Mouse (Mus musculus) heart, postnatal 0 days (tissue): Measurements from ENCODE around the gene Snx6. TPM values are rescaled to one million over a fixed set of nuclear protein-coding genes. Genes with fewer than 3 reads are reported as not detected.
"Not testable (repeated sequence)": the region's sequence is repeated elsewhere in the genome, so short reads cannot be mapped to it uniquely, and the experiment has no call there.

Experiments
- ATAC-seq: fragments of 200-750 bp; cut with Nextera tagmentation; 2 replicates; pipeline ENCODE4 v1.8.0; 2017; ENCODE audit warnings: low read depth, moderate number of reproducible peaks, moderate library complexity; ENCODE audit not compliant: insufficient read depth
- DNase-seq: peaks from one replicate; pipeline ENCODE4 v3.0.0-alpha.2; 2016; ENCODE audit warnings: low spot score
- H3K27ac ChIP-seq: fragments of 300-500 bp; sonication (generic); 2 replicates; pipeline ENCODE4 v1.5.1; 2014; ENCODE audit warnings: low read depth, mild to moderate bottlenecking
- H3K27me3 ChIP-seq: fragments of 300-500 bp; sonication (generic); 2 replicates; pipeline ENCODE4 v1.6.1; 2014; ENCODE audit warnings: low read length, mixed read lengths; ENCODE audit not compliant: control insufficient read depth, insufficient read depth
- H3K36me3 ChIP-seq: fragments of 300-500 bp; sonication (generic); replicated peaks from 2 replicates; pipeline ENCODE4 v1.6.1; 2014; ENCODE audit warnings: low read length, mixed read lengths; ENCODE audit not compliant: control insufficient read depth, insufficient read depth
- H3K4me1 ChIP-seq: fragments of 300-500 bp; sonication (generic); 2 replicates; pipeline ENCODE4 v1.6.1; 2014; ENCODE audit warnings: antibody characterized with exemption; ENCODE audit not compliant: control insufficient read depth, insufficient read depth
- H3K4me2 ChIP-seq: fragments of 300-500 bp; sonication (generic); 2 replicates; pipeline ENCODE4 v1.6.1; 2014; ENCODE audit warnings: low read depth, mild to moderate bottlenecking, low read length, moderate library complexity
- H3K4me3 ChIP-seq: fragments of 300-500 bp; sonication (generic); 2 replicates; pipeline ENCODE4 v1.5.1; 2014; ENCODE audit warnings: low read depth, low read length
- H3K9ac ChIP-seq: fragments of 300-500 bp; sonication (generic); replicated peaks from 2 replicates; pipeline ENCODE4 v1.6.1; 2014; ENCODE audit warnings: low read depth, low read length, mixed read lengths
- H3K9me3 ChIP-seq: fragments of 300-500 bp; sonication (generic); replicated peaks from 2 replicates; pipeline ENCODE4 v1.6.1; 2016; ENCODE audit warnings: low read length; ENCODE audit not compliant: control insufficient read depth
- WGBS: fragments of 180-500 bp; shearing (Covaris S2); extraction: QIAGEN DNeasy Blood & Tissue Kit; methylation state at CpG from one replicate; pipeline ENCODE4 v1.1.7; 2014; 5-methylcytosine and 5-hydroxymethylcytosine counted together
- polyA plus RNA-seq: library from polyadenylated mRNA; unstranded; fragments of >200 nt; fragmentation: Nextera tagmentation; extraction: Ambion mirVana; gene quantifications from 2 replicates; pipeline ENCODE4 v1.2.1, GENCODE M21; 2015
- total RNA-seq: library from RNA; depleted of rRNA; stranded (reverse); fragments of >200 nt; gene quantifications from 2 replicates; pipeline ENCODE4 v1.2.3, GENCODE M21; 2014; ENCODE audit warnings: low replicate concordance

Gene Snx6
- total and polyA plus RNA-seq, 2 experiments from 2014 or later = 59.1 to 100 TPM

DNA sequence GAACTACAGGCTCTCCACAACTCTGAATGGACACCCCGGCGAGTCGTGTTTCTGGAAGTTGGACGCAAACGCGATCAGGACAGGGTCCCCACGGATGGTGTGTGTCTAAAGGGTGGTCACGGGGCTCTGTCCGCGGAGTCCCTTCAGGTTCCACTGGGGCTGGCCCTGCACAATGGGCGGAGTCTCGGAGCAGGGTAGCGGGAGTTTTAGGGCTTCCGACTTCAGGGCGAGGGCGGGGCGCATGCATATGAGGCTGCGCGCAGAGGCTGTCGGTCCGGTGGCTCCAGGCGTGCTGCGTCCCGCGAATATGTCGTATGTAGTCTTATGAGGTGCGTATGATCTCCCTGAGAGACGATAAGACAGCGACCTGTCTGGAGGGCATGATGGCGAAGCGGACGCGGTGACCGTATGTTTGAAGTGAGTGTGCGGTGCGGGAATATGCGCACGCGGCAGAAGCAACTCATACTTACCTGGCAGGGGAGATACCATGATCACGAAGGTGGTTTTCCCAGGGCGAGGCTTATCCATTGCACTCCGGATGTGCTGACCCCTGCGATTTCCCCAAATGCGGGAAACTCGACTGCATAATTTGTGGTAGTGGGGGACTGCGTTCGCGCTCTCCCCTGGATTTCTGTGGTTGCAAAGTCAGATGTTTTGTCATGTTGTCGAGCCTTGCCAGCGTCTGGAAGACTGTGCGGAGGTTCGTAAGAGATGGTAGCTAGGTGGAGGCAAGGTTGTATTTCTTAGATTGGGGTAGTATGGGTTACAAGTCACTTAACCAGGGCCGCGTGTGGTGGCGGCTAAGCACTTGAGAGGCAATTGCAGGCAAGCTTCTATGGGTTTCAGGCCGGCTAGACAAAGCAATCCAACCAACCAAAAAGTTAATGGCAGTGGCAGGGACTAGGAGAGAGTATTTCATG lies 66.1 kb downstream of the Snx6 start:
- WGBS = no CpG with 5 or more reads among the region's 56 CpGs
- ATAC-seq = peak; percentile 94
- not testable (repeated sequence) for H3K9ac ChIP-seq, H3K9me3 ChIP-seq, H3K36me3 ChIP-seq, H3K27me3 ChIP-seq, H3K4me1 ChIP-seq, H3K4me2 ChIP-seq, H3K27ac ChIP-seq, H3K4me3 ChIP-seq, DNase-seq

DNA sequence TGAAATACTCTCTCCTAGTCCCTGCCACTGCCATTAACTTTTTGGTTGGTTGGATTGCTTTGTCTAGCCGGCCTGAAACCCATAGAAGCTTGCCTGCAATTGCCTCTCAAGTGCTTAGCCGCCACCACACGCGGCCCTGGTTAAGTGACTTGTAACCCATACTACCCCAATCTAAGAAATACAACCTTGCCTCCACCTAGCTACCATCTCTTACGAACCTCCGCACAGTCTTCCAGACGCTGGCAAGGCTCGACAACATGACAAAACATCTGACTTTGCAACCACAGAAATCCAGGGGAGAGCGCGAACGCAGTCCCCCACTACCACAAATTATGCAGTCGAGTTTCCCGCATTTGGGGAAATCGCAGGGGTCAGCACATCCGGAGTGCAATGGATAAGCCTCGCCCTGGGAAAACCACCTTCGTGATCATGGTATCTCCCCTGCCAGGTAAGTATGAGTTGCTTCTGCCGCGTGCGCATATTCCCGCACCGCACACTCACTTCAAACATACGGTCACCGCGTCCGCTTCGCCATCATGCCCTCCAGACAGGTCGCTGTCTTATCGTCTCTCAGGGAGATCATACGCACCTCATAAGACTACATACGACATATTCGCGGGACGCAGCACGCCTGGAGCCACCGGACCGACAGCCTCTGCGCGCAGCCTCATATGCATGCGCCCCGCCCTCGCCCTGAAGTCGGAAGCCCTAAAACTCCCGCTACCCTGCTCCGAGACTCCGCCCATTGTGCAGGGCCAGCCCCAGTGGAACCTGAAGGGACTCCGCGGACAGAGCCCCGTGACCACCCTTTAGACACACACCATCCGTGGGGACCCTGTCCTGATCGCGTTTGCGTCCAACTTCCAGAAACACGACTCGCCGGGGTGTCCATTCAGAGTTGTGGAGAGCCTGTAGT lies 76.4 kb downstream of the Snx6 start:
- H3K27me3 ChIP-seq, DNase-seq, H3K27ac ChIP-seq, H3K4me1 ChIP-seq, H3K36me3 ChIP-seq, H3K4me2 ChIP-seq, H3K4me3 ChIP-seq, H3K9me3 ChIP-seq, H3K9ac ChIP-seq: not testable (repeated sequence)
- WGBS = no CpG with 5 or more reads among the region's 56 CpGs
- ATAC-seq = peak; percentile 94

DNA sequence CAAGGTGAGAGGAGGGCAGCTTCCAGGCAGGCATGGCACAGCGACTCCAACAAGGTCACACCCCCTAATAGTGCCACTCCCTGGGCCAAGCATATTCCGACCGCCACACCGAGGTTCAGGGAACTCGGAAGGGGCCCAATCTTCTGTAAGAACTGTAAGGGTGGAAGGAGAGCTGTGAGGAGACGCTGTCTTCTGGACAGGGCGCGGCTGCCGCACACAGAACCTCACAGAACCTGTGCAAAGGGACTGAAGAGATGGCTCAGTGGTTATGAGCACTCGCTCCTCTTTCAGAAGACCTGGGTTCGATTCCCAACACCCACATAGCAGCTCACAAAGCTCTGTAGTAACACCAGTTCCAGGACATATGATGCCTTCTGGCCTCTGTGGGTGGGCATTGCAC lies 78.0 kb downstream of the Snx6 start:
- not testable (repeated sequence) for H3K4me3 ChIP-seq, H3K27ac ChIP-seq, H3K36me3 ChIP-seq, H3K4me1 ChIP-seq, H3K9ac ChIP-seq, DNase-seq, H3K4me2 ChIP-seq, H3K9me3 ChIP-seq, ATAC-seq, H3K27me3 ChIP-seq
- 70% methylated on average over 5 of the region's 11 CpGs for WGBS

DNA sequence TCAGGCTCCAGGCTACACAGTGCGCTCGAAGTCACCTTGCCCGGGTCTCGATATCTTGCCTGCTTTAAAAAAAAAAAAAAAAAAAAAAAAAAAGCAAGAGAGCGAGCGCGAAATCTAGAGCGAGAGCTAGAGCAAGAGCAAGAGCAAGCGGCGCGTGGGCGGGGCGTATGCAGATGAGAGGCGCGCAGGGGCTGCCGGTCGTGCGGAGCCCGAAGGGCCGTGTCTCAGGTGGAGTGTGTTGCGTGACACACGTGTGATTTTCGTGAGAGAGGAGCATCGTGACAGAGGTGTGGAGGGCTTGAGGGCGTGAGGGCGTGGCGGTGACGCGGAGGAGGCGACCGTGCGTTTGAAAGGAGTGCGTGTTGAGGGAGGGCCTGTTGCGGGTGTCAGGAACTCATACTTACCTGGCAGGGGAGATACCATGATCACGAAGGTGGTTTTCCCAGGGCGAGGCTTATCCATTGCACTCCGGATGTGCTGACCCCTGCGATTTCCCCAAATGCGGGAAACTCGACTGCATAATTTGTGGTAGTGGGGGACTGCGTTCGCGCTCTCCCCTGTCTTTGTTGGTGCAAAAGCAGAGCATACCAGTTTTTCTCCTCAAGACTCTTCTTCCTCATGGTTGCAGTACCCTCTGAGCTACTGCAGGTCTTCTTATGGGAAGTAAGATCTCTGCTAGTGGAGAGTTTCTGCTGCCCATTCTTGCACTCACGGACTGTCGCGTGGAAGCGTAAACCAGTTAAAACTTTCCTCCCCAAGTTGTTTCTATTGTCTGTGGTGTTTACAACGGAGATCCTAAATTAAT lies 81.5 kb downstream of the Snx6 start:
- not testable (repeated sequence) for H3K4me2 ChIP-seq, H3K36me3 ChIP-seq, H3K9me3 ChIP-seq, H3K4me3 ChIP-seq, H3K9ac ChIP-seq, DNase-seq, H3K4me1 ChIP-seq, H3K27me3 ChIP-seq, H3K27ac ChIP-seq
- ATAC-seq = peak; percentile 42
- 0% methylated on average over 3 of the region's 48 CpGs for WGBS

DNA sequence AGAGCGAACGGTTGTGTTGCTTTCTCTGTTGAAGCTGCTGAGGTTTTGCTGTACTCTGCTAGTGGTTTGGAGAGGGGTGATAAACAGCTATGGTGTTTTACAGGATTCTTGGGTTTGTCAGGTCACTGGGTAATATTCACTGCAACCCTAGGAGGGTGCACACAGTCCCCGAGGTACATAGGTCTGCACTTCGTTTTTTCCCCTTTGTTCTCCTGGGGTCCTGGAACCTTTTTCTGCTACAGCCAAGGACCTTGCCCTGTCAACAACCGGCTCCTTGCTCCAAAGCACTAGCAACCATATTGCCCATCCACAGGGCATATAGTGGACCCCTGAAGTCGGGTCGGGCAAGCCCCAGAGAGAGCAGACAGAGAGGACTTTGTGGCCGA lies 85.0 kb downstream of the Snx6 start:
- DNase-seq, H3K27ac ChIP-seq, H3K4me2 ChIP-seq, H3K9me3 ChIP-seq, H3K4me1 ChIP-seq, H3K4me3 ChIP-seq, H3K9ac ChIP-seq, H3K36me3 ChIP-seq, H3K27me3 ChIP-seq: not testable (repeated sequence)
- 0% methylated on average over 3 of the region's 8 CpGs for WGBS
- ATAC-seq = peak; percentile 76; the same call in 1 of the 2 replicates

DNA sequence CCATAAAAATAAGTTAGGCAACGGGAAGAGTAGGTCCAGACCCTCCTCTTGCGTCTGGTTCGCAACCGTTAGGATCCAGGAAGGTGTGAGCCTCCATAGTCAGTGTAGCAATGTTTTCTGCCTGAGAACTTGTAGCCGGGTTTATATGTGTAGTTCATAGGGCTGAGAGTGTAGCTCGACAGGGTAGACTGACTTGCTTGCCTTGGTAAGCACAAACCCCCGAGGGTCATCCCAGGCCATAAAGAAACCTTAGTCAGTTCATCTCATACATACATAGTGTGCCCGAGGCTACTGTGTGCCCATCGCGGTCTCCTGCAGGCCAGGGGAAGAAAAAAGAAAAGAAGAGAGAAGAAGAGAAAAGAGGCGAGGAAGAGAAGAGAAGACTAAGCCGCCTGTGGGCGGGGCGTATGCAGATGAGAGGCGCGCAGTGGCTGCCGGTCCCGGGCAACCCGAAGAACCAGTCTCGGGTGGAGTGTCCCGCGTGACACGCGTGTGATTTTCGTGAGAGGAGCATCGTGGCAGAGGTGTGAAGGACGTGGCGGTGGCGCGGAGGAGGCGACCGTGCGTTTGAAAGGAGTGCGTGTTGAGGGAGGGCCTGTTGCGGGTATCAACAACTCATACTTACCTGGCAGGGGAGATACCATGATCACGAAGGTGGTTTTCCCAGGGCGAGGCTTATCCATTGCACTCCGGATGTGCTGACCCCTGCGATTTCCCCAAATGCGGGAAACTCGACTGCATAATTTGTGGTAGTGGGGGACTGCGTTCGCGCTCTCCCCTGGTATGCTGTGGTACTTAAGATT lies 85.6 kb downstream of the Snx6 start:
- H3K4me2 ChIP-seq, DNase-seq, H3K9ac ChIP-seq, H3K27me3 ChIP-seq, H3K4me3 ChIP-seq, H3K9me3 ChIP-seq, H3K27ac ChIP-seq, H3K36me3 ChIP-seq, H3K4me1 ChIP-seq: not testable (repeated sequence)
- WGBS = 1% methylated on average over 7 of the region's 44 CpGs
- ATAC-seq = peak; percentile 50
